Mouse (Mus musculus): Measurements from ENCODE around the gene Tmcc3. TPM values are rescaled to one million over a fixed set of nuclear protein-coding genes. Genes with fewer than 3 reads are reported as not detected.

The Tmcc3 gene
- total RNA-seq, 1 experiment = 7.0 TPM

GRCm38 (mm10) chr10:94486179-94486578 is 174.4 kb downstream of the Tmcc3 start:
- Histone ChIP-seq H3K4me3 (ENCODE audit: insufficient read depth in 1 of 2, low read depth in 1 of 2, low read length in 2 of 2, poor library complexity in 1 of 2, severe bottlenecking in 1 of 2) (no peak overlapping the region), H3K27ac (ENCODE audit: insufficient read depth, low read depth, low read length, poor library complexity, severe bottlenecking) (no peak overlapping the region), H3K4me1 (ENCODE audit: control insufficient read depth in 2 of 2, insufficient read depth in 2 of 2, low read length in 2 of 2, poor library complexity in 1 of 2) (no peaks in the 10 kb centered on the region), H3K9me3 (ENCODE audit: control insufficient read depth, insufficient read depth, low read depth, low read length) (no peaks in the 10 kb centered on the region), H3K36me3 (ENCODE audit: control insufficient read depth, insufficient read depth, low read length, poor library complexity, severe bottlenecking) (no peaks in the 10 kb centered on the region), H3K9ac (ENCODE audit: insufficient read depth, low read depth, low read length, poor library complexity, severe bottlenecking) (no peak overlapping the region)
- TF ChIP-seq ZNF384 (IDR thresholded peaks at IDR 0.05; ENCODE audit: low read depth, low read length) (no peak), CHD2 (IDR thresholded peaks at IDR 0.05; ENCODE audit: low read depth, low read length) (no peak), HCFC1 (IDR thresholded peaks at IDR 0.05; ENCODE audit: borderline replicate concordance, insufficient read depth, low read length) (no peak), MAFK (IDR thresholded peaks at IDR 0.05; ENCODE audit: insufficient read depth, low read depth, low read length) (no peak), ZC3H11A (IDR thresholded peaks at IDR 0.05; ENCODE audit: borderline replicate concordance, low read depth, low read length) (no peak)
- in situ Hi-C loops (cut with MboI; ENCODE audit: low sequenced_read_pairs in 2 of 2, unreplicated experiment in 2 of 2) = no loop called here
- DNase-seq (ENCODE audit: low read depth, low spot score) = no peak

- H3K9me3 ChIP-seq (ENCODE audit: control insufficient read depth, insufficient read depth, low read depth, low read length) = no peaks in the 10 kb centered on the region
- in situ Hi-C loops (cut with MboI; ENCODE audit: low sequenced_read_pairs in 2 of 2, unreplicated experiment in 2 of 2) = no loop called here
- no peak overlapping the region for H3K27ac ChIP-seq (ENCODE audit: insufficient read depth, low read depth, low read length, poor library complexity, severe bottlenecking)
- TF ChIP-seq CHD2 (IDR thresholded peaks at IDR 0.05; ENCODE audit: low read depth, low read length) = no peak
- no peaks in the 10 kb centered on the region for H3K4me1 ChIP-seq (ENCODE audit: control insufficient read depth in 2 of 2, insufficient read depth in 2 of 2, low read length in 2 of 2, poor library complexity in 1 of 2)
- no peak overlapping the region for H3K9ac ChIP-seq (ENCODE audit: insufficient read depth, low read depth, low read length, poor library complexity, severe bottlenecking)
- no peaks in the 10 kb centered on the region for H3K36me3 ChIP-seq (ENCODE audit: control insufficient read depth, insufficient read depth, low read length, poor library complexity, severe bottlenecking)
- no peak for DNase-seq (ENCODE audit: low read depth, low spot score)
- no peak overlapping the region for H3K4me3 ChIP-seq (ENCODE audit: insufficient read depth in 1 of 2, low read depth in 1 of 2, low read length in 2 of 2, poor library complexity in 1 of 2, severe bottlenecking in 1 of 2)
Measured at GRCm38 (mm10) chr10:94489509-94489908, 177.8 kb downstream of the Tmcc3 start.

GRCm38 (mm10) chr10:94491006-94491405 is 179.3 kb downstream of the Tmcc3 start:
- no peak overlapping the region for H3K4me3 ChIP-seq (ENCODE audit: insufficient read depth in 1 of 2, low read depth in 1 of 2, low read length in 2 of 2, poor library complexity in 1 of 2, severe bottlenecking in 1 of 2)
- no peak overlapping the region for H3K27ac ChIP-seq (ENCODE audit: insufficient read depth, low read depth, low read length, poor library complexity, severe bottlenecking)
- TF ChIP-seq CHD2 (IDR thresholded peaks at IDR 0.05; ENCODE audit: low read depth, low read length) (no peak), ZC3H11A (IDR thresholded peaks at IDR 0.05; ENCODE audit: borderline replicate concordance, low read depth, low read length) (no peak), HCFC1 (IDR thresholded peaks at IDR 0.05; ENCODE audit: borderline replicate concordance, insufficient read depth, low read length) (no peak), MAFK (IDR thresholded peaks at IDR 0.05; ENCODE audit: insufficient read depth, low read depth, low read length) (no peak), ZNF384 (IDR thresholded peaks at IDR 0.05; ENCODE audit: low read depth, low read length) (no peak)
- H3K9me3 ChIP-seq (ENCODE audit: control insufficient read depth, insufficient read depth, low read depth, low read length) = no peaks in the 10 kb centered on the region
- DNase-seq (ENCODE audit: low read depth, low spot score) = no peak
- in situ Hi-C loops (cut with MboI; ENCODE audit: low sequenced_read_pairs in 2 of 2, unreplicated experiment in 2 of 2) = no loop called here
- H3K9ac ChIP-seq (ENCODE audit: insufficient read depth, low read depth, low read length, poor library complexity, severe bottlenecking) = no peak overlapping the region
- H3K36me3 ChIP-seq (ENCODE audit: control insufficient read depth, insufficient read depth, low read length, poor library complexity, severe bottlenecking) = no peaks in the 10 kb centered on the region
- no peaks in the 10 kb centered on the region for H3K4me1 ChIP-seq (ENCODE audit: control insufficient read depth in 2 of 2, insufficient read depth in 2 of 2, low read length in 2 of 2, poor library complexity in 1 of 2)

GRCm38 (mm10) chr10:94494403-94494846 is 182.7 kb downstream of the Tmcc3 start:
- Histone ChIP-seq H3K9me3 (ENCODE audit: control insufficient read depth, insufficient read depth, low read depth, low read length) (no peaks in the 10 kb centered on the region), H3K27ac (ENCODE audit: insufficient read depth, low read depth, low read length, poor library complexity, severe bottlenecking) (no peak overlapping the region), H3K4me3 (ENCODE audit: insufficient read depth in 1 of 2, low read depth in 1 of 2, low read length in 2 of 2, poor library complexity in 1 of 2, severe bottlenecking in 1 of 2) (no peak overlapping the region), H3K9ac (ENCODE audit: insufficient read depth, low read depth, low read length, poor library complexity, severe bottlenecking) (no peak overlapping the region), H3K4me1 (ENCODE audit: control insufficient read depth in 2 of 2, insufficient read depth in 2 of 2, low read length in 2 of 2, poor library complexity in 1 of 2) (no peaks in the 10 kb centered on the region), H3K36me3 (ENCODE audit: control insufficient read depth, insufficient read depth, low read length, poor library complexity, severe bottlenecking) (no peaks in the 10 kb centered on the region)
- DNase-seq (ENCODE audit: low read depth, low spot score) = no peak
- in situ Hi-C loops (cut with MboI; ENCODE audit: low sequenced_read_pairs in 2 of 2, unreplicated experiment in 2 of 2) = no loop called here
- TF ChIP-seq ZC3H11A (IDR thresholded peaks at IDR 0.05; ENCODE audit: borderline replicate concordance, low read depth, low read length) (no peak), CHD2 (IDR thresholded peaks at IDR 0.05; ENCODE audit: low read depth, low read length) (no peak), HCFC1 (IDR thresholded peaks at IDR 0.05; ENCODE audit: borderline replicate concordance, insufficient read depth, low read length) (no peak), MAFK (IDR thresholded peaks at IDR 0.05; ENCODE audit: insufficient read depth, low read depth, low read length) (no peak), ZNF384 (IDR thresholded peaks at IDR 0.05; ENCODE audit: low read depth, low read length) (no peak)

- Histone ChIP-seq H3K27ac (ENCODE audit: insufficient read depth, low read depth, low read length, poor library complexity, severe bottlenecking) (no peak overlapping the region), H3K4me3 (ENCODE audit: insufficient read depth in 1 of 2, low read depth in 1 of 2, low read length in 2 of 2, poor library complexity in 1 of 2, severe bottlenecking in 1 of 2) (no peak overlapping the region), H3K4me1 (ENCODE audit: control insufficient read depth in 2 of 2, insufficient read depth in 2 of 2, low read length in 2 of 2, poor library complexity in 1 of 2) (no peaks in the 10 kb centered on the region), H3K9me3 (ENCODE audit: control insufficient read depth, insufficient read depth, low read depth, low read length) (no peaks in the 10 kb centered on the region), H3K9ac (ENCODE audit: insufficient read depth, low read depth, low read length, poor library complexity, severe bottlenecking) (no peak overlapping the region), H3K36me3 (ENCODE audit: control insufficient read depth, insufficient read depth, low read length, poor library complexity, severe bottlenecking) (no peaks in the 10 kb centered on the region)
- in situ Hi-C loops (cut with MboI; ENCODE audit: low sequenced_read_pairs in 2 of 2, unreplicated experiment in 2 of 2) = no loop called here
- TF ChIP-seq ZC3H11A (IDR thresholded peaks at IDR 0.05; ENCODE audit: borderline replicate concordance, low read depth, low read length) (no peak), ZNF384 (IDR thresholded peaks at IDR 0.05; ENCODE audit: low read depth, low read length) (no peak), CHD2 (IDR thresholded peaks at IDR 0.05; ENCODE audit: low read depth, low read length) (no peak), HCFC1 (IDR thresholded peaks at IDR 0.05; ENCODE audit: borderline replicate concordance, insufficient read depth, low read length) (no peak), MAFK (IDR thresholded peaks at IDR 0.05; ENCODE audit: insufficient read depth, low read depth, low read length) (no peak)
- no peak for DNase-seq (ENCODE audit: low read depth, low spot score)
Measured at GRCm38 (mm10) chr10:94495496-94496235, 183.9 kb downstream of the Tmcc3 start.
